Mouse (Mus musculus) hindbrain, embryonic 15.5 days (tissue): Measurements from ENCODE around the gene Bbs7. TPM values are rescaled to one million over a fixed set of nuclear protein-coding genes. Genes with fewer than 3 reads are reported as not detected.
A peak's percentile ranks its signal among the peaks of the same experiment; 100 is the strongest.
"Not testable (repeated sequence)": the region's sequence is repeated elsewhere in the genome, so short reads cannot be mapped to it uniquely, and the experiment has no call there.

Experiments
- ATAC-seq: fragments of 200-750 bp; cut with Nextera tagmentation; 2 replicates; pipeline ENCODE4 v1.8.0; 2017; ENCODE audit warnings: low read depth, moderate number of reproducible peaks, moderate TSS enrichment; ENCODE audit not compliant: low FRiP score
- H3K27ac ChIP-seq: fragments of 300-500 bp; sonication (generic); replicated peaks from 2 replicates; pipeline ENCODE4 v1.5.1; 2015; ENCODE audit warnings: mild to moderate bottlenecking, inconsistent platforms
- H3K27me3 ChIP-seq: fragments of 300-500 bp; sonication (generic); 2 replicates; pipeline ENCODE4 v1.6.1; 2015; ENCODE audit warnings: control low read depth, inconsistent platforms
- H3K36me3 ChIP-seq: fragments of 300-500 bp; sonication (generic); 2 replicates; pipeline ENCODE4 v1.6.1; 2015; ENCODE audit warnings: control low read depth, inconsistent platforms
- H3K4me1 ChIP-seq: fragments of 300-500 bp; sonication (generic); replicated peaks from 2 replicates; pipeline ENCODE4 v1.6.1; 2015; ENCODE audit warnings: control low read depth, inconsistent platforms
- H3K4me2 ChIP-seq: fragments of 300-500 bp; sonication (generic); 2 replicates; pipeline ENCODE4 v1.6.1; 2015; ENCODE audit warnings: moderate library complexity, mild to moderate bottlenecking, inconsistent platforms
- H3K4me3 ChIP-seq: fragments of 300-500 bp; sonication (generic); 2 replicates; pipeline ENCODE4 v1.5.1; 2015; ENCODE audit warnings: mild to moderate bottlenecking, inconsistent platforms
- H3K9ac ChIP-seq: fragments of 300-500 bp; sonication (generic); 2 replicates; pipeline ENCODE4 v1.6.1; 2015; ENCODE audit warnings: inconsistent platforms
- H3K9me3 ChIP-seq: fragments of 300-500 bp; sonication (generic); 2 replicates; pipeline ENCODE4 v1.6.1; 2016; ENCODE audit warnings: control low read depth, inconsistent platforms
- WGBS: fragments of 180-500 bp; shearing (Covaris S2); methylation state at CpG from one replicate; pipeline ENCODE4 v1.1.7; 2015; 5-methylcytosine and 5-hydroxymethylcytosine counted together
- polyA plus RNA-seq: library from polyadenylated mRNA; unstranded; fragments of >200 nt; fragmentation: Nextera tagmentation; extraction: Ambion mirVana; gene quantifications from 2 replicates; pipeline ENCODE4 v1.2.1, GENCODE M21; 2015

Bbs7 gene
- polyA plus RNA-seq, result 23.2 TPM in 2 replicates

DNA sequence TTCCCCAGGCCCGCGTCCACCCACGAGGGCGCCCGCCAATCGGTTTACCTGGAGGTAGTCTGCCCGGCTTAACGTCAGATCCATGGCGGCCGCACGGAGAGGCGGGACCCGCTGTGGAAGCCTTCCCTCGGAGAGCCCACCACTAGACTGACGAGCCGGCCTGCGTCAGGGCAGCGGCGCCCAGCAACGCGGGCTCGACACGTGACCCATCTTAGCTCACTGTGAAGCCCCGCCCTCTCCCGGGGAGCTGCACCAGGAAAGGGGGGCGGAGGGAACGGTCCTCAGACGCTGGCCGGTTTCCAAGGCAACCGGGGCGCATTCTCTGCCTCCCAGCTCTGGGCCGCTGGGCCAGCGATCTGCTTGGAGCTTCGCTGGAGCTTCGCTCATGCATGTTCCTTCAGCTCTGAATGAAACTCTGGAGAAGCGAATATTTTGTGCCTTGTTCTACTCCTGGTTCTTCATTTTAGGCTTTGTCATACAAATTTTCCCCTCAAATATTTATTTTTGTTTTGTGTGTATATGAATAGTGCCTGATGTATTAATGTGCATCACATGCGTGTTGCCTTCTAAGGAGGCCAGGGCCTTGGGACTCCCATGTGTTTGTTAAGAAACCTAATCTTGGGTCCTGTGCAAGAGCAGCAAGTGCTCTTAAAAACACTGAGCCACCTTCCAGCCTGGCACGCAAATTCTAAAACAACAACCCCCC lies at the start of gene Bbs7:
TSS of gene Bbs7 (minus strand) at position 276 of the 706 bp plus-strand sequence.
- H3K27ac ChIP-seq, result peak within 1 kb of the TSS; percentile 85
- H3K9me3 ChIP-seq, result no peaks in the 10 kb centered on the region
- peak within 1 kb of the TSS; percentile 61 for H3K4me2 ChIP-seq
- H3K4me1 ChIP-seq, result peaks cover 12% of the 10 kb centered on the region
- H3K9ac ChIP-seq, result peak within 1 kb of the TSS; percentile 82
- ATAC-seq, result peak; percentile 99
- H3K4me3 ChIP-seq, result peak within 1 kb of the TSS; percentile 72
- 0 out of 2 replicates have a peak, but pooled peaks cover 4% of the 10 kb centered on the region for H3K36me3 ChIP-seq
- 3% methylated on average over 34 of the region's 38 CpGs for WGBS
- H3K27me3 ChIP-seq, result no peaks in the 10 kb centered on the region

- H3K9me3 ChIP-seq, H3K4me1 ChIP-seq, H3K4me3 ChIP-seq, H3K27ac ChIP-seq, H3K27me3 ChIP-seq, H3K4me2 ChIP-seq, H3K36me3 ChIP-seq, H3K9ac ChIP-seq, ATAC-seq: not testable (repeated sequence)
Measured at GRCm38 (mm10) chr3:36645245-36645559, 31.9 kb upstream of the Bbs7 start.

DNA sequence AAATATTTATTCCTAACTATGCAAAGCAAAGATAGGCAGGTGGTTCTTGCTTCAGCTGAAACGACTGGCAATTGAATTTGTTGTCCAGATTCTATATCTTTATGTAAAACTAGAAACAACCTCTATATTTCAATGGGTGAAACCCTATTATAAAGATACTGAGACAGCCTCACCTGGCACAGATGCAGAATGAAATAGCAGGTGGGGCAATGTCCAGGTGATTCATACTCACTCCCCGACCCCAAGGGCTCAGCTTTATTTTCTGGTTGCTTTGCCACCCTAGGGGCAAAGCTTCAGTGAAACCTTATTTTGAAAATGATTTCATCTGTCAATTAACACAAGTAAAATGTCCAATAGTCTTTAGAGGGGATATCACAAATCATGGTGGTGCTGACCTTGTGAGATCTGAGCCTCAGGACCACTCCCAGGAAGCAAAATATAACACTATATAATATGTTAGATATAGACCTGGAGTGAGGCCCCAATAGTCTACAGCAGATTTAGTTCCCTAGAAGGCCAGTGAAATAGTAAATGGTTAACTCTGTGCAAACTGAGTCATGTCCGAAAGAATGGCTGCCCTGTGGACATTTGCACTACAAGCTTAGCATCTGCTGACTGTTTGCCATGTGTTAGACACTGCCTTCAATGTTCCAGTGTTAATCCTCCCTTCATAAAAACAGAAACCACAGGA lies 31.4 kb upstream of the Bbs7 start:
- Histone ChIP-seq H3K27me3 (no peaks in the 10 kb centered on the region), H3K27ac (no peak overlapping the region), H3K9ac (no peak overlapping the region), H3K4me1 (no peaks in the 10 kb centered on the region), H3K9me3 (no peaks in the 10 kb centered on the region), H3K4me3 (no peak overlapping the region), H3K4me2 (no peak overlapping the region), H3K36me3 (no peaks in the 10 kb centered on the region)
- ATAC-seq, result no peak
- 91% methylated on average over 3 of the region's 3 CpGs for WGBS

DNA sequence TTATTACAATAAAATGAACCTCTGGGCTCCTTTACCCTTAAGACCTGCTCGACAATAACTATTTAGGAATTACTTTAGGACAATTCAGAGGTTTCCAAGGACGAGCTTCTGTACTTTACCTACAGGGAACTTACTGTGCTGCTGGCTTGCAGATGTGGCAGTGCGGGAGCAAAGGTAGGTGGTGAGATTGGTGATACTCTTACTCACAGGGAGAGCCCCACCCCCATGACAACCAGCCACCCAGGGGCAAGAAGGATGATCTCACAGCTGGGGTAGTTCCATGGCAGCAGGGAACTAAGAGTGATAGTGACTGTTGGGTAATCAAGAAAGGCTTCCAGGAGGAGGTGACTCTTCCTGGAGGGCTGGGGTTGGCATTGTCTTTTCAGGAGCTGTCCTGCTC lies 30.1 kb upstream of the Bbs7 start:
- Histone ChIP-seq H3K9me3 (no peaks in the 10 kb centered on the region), H3K4me2 (no peak overlapping the region), H3K27ac (no peak overlapping the region), H3K9ac (no peak overlapping the region), H3K27me3 (no peaks in the 10 kb centered on the region), H3K36me3 (no peaks in the 10 kb centered on the region), H3K4me3 (no peak overlapping the region), H3K4me1 (no peaks in the 10 kb centered on the region)
- ATAC-seq, result no peak
- WGBS, result 83% methylated on average over 3 of the region's 3 CpGs

DNA sequence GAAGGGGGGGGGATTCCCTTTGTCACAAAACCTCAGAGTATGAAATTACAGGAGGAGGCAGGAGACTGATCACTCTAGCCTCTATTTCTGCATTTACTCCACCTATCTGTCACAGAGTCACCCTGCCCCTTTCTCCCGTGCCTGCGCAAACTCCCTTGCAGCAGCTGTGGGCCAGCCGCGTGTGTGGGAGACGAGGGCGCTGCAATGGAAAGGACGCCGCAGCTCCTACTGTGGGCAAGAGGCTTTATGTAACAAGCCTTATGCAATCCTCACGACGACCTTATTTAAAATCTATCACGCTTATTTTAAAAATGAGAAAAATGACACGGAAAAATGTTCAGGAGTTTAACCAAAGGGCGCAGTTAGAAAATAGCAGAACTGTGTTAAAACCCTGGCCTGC lies 29.5 kb upstream of the Bbs7 start:
- ATAC-seq, result no peak
- WGBS, result 73% methylated on average over 13 of the region's 13 CpGs
- no peaks in the 10 kb centered on the region for H3K36me3 ChIP-seq
- H3K4me2 ChIP-seq, result no peak overlapping the region
- H3K9me3 ChIP-seq, result no peaks in the 10 kb centered on the region
- H3K27me3 ChIP-seq, result no peaks in the 10 kb centered on the region
- no peak overlapping the region for H3K9ac ChIP-seq
- no peak overlapping the region for H3K4me3 ChIP-seq
- H3K27ac ChIP-seq, result no peak overlapping the region
- no peaks in the 10 kb centered on the region for H3K4me1 ChIP-seq

GRCm38 (mm10) chr3:36640787-36641186 lies 27.5 kb upstream of the Bbs7 start:
- H3K27me3 ChIP-seq, result no peaks in the 10 kb centered on the region
- H3K4me2 ChIP-seq, result no peak overlapping the region
- no peak overlapping the region for H3K27ac ChIP-seq
- no peaks in the 10 kb centered on the region for H3K9me3 ChIP-seq
- no peak for ATAC-seq
- WGBS, result 62% methylated on average over 2 of the region's 2 CpGs
- no peaks in the 10 kb centered on the region for H3K4me1 ChIP-seq
- no peak overlapping the region for H3K9ac ChIP-seq
- no peak overlapping the region for H3K4me3 ChIP-seq
- no peaks in the 10 kb centered on the region for H3K36me3 ChIP-seq

DNA sequence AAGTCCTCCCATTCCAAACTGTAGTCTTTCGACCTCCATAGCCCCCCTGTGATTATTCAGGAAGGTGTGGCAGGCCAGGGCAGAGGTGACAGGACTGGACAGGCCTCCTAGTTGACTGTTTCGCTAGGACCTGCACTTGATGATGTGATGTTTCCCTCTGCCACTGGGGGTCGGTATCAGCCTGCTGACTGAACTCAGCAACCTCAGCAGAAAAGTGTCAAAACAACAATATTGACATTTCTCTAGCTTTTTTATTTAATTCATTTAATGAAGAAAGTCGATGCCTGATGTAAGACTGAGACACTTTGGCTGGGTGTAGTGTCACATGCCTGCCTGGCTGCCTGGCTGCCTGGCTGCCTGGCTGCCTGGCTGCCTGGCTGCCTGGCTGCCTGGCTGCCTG lies 22.2 kb upstream of the Bbs7 start:
- H3K27me3 ChIP-seq, result no peaks in the 10 kb centered on the region
- WGBS, result 19% methylated on average over 4 of the region's 4 CpGs
- no peak overlapping the region for H3K27ac ChIP-seq

DNA sequence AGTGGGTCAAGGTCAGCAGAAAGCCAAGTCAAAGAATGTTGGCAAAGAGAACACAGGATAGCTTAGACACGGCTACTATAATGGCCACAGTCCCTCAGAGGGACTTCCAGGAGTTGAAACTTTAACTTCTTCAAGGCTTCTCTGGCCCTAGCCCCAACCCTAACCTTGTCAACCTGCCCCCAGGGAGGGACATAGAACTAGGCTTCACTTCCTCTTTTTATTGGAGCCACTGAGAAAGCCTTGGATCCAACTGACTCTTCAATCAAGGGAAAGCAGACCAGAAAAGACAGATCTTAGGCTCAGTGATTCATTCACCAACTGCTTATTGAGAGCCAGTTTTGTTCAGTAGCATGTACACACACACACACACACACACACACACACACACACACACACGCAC lies 13.5 kb upstream of the Bbs7 start:
- Histone ChIP-seq H3K27me3 (no peaks in the 10 kb centered on the region), H3K9me3 (no peaks in the 10 kb centered on the region), H3K27ac (no peak overlapping the region), H3K4me1 (no peaks in the 10 kb centered on the region), H3K9ac (no peak overlapping the region), H3K4me3 (no peak overlapping the region), H3K36me3 (no peaks in the 10 kb centered on the region), H3K4me2 (no peak overlapping the region)
- ATAC-seq, result no peak
- WGBS, result 92% methylated on average over 2 of the region's 2 CpGs

More for the DNA sequence above, 22.2 kb upstream of the Bbs7 start:
- no peak overlapping the region for H3K4me3 ChIP-seq
- no peak overlapping the region for H3K4me2 ChIP-seq
- H3K36me3 ChIP-seq, result no peaks in the 10 kb centered on the region
- H3K9me3 ChIP-seq, result no peaks in the 10 kb centered on the region
- no peak overlapping the region for H3K9ac ChIP-seq
- no peaks in the 10 kb centered on the region for H3K4me1 ChIP-seq
- ATAC-seq, result peak; percentile 54

GRCm38 (mm10) chr3:36618181-36618580 lies 4.9 kb upstream of the Bbs7 start:
- H3K36me3 ChIP-seq, result no peaks in the 10 kb centered on the region
- ATAC-seq, result no peak
- no peak overlapping the region for H3K4me2 ChIP-seq
- 80% methylated on average over 7 of the region's 7 CpGs for WGBS
- no peaks in the 10 kb centered on the region for H3K9me3 ChIP-seq
- no peak overlapping the region for H3K9ac ChIP-seq
- H3K27me3 ChIP-seq, result no peaks in the 10 kb centered on the region
- no peak overlapping the region for H3K27ac ChIP-seq
- H3K4me3 ChIP-seq, result no peak overlapping the region
- H3K4me1 ChIP-seq, result peaks cover 6% of the 10 kb centered on the region

- ATAC-seq, result no peak
- Histone ChIP-seq H3K9me3 (no peaks in the 10 kb centered on the region), H3K4me3 (peak overlapping the region; percentile 72), H3K4me2 (peak overlapping the region; percentile 61), H3K36me3 (0 out of 2 replicates have a peak, but pooled peaks cover 4% of the 10 kb centered on the region), H3K4me1 (peaks cover 12% of the 10 kb centered on the region), H3K27me3 (no peaks in the 10 kb centered on the region), H3K27ac (peak overlapping the region; percentile 85), H3K9ac (no peak overlapping the region)
- WGBS, result 59% methylated on average over 5 of the region's 5 CpGs
Measured at GRCm38 (mm10) chr3:36613908-36614255, 605 bp upstream of the Bbs7 start.

DNA sequence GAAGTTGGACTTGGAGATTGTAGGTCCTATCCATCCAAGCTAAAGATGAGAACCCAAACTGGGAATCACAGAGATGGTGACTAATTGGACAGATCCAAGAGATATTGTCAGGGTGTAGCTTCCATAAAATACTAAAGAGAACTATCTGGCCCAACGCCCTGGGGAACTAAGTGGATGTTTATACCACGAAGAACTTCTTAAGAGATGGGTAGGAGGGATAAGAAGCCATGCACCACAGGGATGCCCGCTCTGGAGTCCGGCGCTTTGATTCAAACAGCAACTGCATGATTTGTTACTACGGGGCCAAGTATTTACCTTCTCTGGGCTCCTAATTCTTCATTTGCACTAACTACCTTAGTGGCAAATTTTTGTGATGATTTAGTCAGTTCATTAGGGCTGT lies 590 bp downstream of the Bbs7 start:
- H3K4me1 ChIP-seq, result peaks cover 12% of the 10 kb centered on the region

DNA sequence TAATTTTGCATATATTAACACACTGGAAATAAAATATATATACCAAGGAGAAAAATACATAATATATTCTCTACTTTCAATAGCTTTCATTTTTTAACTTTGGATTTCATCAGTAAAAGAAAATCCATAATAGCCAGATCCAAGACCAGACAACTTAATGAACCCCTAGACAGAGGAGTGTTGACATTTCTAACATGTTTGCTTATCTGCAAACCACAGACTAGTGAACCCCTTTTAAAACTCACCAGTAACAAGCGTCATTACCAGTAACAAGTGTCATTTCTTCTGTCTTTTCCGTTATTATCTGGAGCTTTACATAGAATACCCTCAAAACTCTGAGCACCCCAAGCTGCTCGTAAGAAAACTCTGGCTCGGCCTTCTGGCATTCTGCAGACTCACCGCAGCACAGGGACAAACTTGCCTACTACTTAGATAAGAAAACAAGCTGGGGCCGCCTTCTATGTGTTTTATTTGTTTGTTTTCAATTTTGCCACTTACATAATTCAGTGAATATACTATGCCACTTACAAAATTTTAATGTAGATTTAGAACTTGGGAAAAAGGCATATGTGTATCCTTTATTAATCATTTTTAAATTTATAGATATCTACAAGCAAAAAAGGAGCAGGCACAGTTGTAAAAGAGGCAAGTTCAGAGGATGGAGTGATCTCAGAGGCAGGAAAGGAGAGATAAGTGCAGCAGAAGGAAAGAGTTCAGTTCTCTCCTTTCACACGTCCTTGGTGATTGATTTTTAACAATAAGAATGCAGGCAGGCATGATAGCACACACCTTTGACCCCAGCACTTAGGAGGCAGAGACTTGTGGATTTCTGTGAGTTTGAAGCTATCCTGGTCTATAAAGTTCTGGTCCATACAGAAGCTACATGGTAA lies 7.1 kb downstream of the Bbs7 start:
- Histone ChIP-seq H3K36me3 (peaks cover 9% of the 10 kb centered on the region; the same call in 1 of the 2 replicates), H3K4me3 (no peak overlapping the region), H3K27me3 (no peaks in the 10 kb centered on the region), H3K4me2 (no peak overlapping the region), H3K9ac (no peak overlapping the region), H3K9me3 (no peaks in the 10 kb centered on the region), H3K27ac (no peak overlapping the region), H3K4me1 (no peaks in the 10 kb centered on the region)
- 82% methylated on average over 7 of the region's 7 CpGs for WGBS
- no peak for ATAC-seq

More for the DNA sequence above, 590 bp downstream of the Bbs7 start:
- Histone ChIP-seq H3K36me3 (0 out of 2 replicates have a peak, but pooled peaks cover 4% of the 10 kb centered on the region), H3K27ac (peak overlapping the region; percentile 85), H3K4me2 (peak overlapping the region; percentile 61), H3K4me3 (peak overlapping the region; percentile 72), H3K9ac (peak overlapping the region; percentile 82), H3K27me3 (no peaks in the 10 kb centered on the region), H3K9me3 (no peaks in the 10 kb centered on the region)
- 3% methylated on average over 6 of the region's 6 CpGs for WGBS
- peak; percentile 50 for ATAC-seq
